Mouse (Mus musculus) heart, embryonic 16.5 days (tissue): ENCODE measurements at regions not wholly inside any gene's neighbourhood (a gene's known extent, or its start where the extent isn't known, plus 50 kb on each side); places are given as distances from the start of the nearest gene placed in this dataset.

Experiments used
- ATAC-seq: fragments of 200-750 bp; cut with Nextera tagmentation; replicated peaks from 2 replicates; pipeline ENCODE4 v1.8.0; 2017; ENCODE audit warnings: moderate number of reproducible peaks; ENCODE audit not compliant: insufficient read depth, low FRiP score; ENCODE audit errors: extremely low read depth
- H3K27ac ChIP-seq: fragments of 300-500 bp; sonication (generic); 2 replicates; pipeline ENCODE4 v1.5.1; 2014; ENCODE audit warnings: mild to moderate bottlenecking, low read length, control low read depth, moderate library complexity
- H3K27me3 ChIP-seq: fragments of 300-500 bp; sonication (generic); 2 replicates; pipeline ENCODE4 v1.6.1; 2014; ENCODE audit warnings: low read length, mixed read lengths; ENCODE audit not compliant: control insufficient read depth, insufficient read depth
- H3K36me3 ChIP-seq: fragments of 300-500 bp; sonication (generic); 2 replicates; pipeline ENCODE4 v1.6.1; 2014; ENCODE audit not compliant: control insufficient read depth, insufficient read depth
- H3K4me1 ChIP-seq: fragments of 300-500 bp; sonication (generic); 2 replicates; pipeline ENCODE4 v1.6.1; 2014; ENCODE audit warnings: low read length, mixed read lengths; ENCODE audit not compliant: control insufficient read depth, insufficient read depth
- H3K4me2 ChIP-seq: fragments of 300-500 bp; sonication (generic); 2 replicates; pipeline ENCODE4 v1.6.1; 2014; ENCODE audit warnings: low read depth, mild to moderate bottlenecking, control low read depth, low read length
- H3K4me3 ChIP-seq: fragments of 300-500 bp; sonication (generic); 2 replicates; pipeline ENCODE4 v1.5.1; 2014; ENCODE audit warnings: mild to moderate bottlenecking, control low read depth, low read length
- H3K9ac ChIP-seq: fragments of 300-500 bp; sonication (generic); 2 replicates; pipeline ENCODE4 v1.6.1; 2014; ENCODE audit warnings: low read length, control low read depth
- H3K9me3 ChIP-seq: fragments of 300-500 bp; sonication (generic); replicated peaks from 2 replicates; pipeline ENCODE4 v1.6.1; 2016; ENCODE audit warnings: low read length; ENCODE audit not compliant: control insufficient read depth
- WGBS: fragments of 180-500 bp; shearing (Covaris S2); extraction: QIAGEN DNeasy Blood & Tissue Kit; methylation state at CpG from one replicate; pipeline ENCODE4 v1.1.7; 2014; 5-methylcytosine and 5-hydroxymethylcytosine counted together

GRCm38 (mm10) chr11:79779756-79780155, 182.4 kb downstream of the Utp6 start:
- Histone ChIP-seq H3K9ac (no peak overlapping the region), H3K36me3 (no peaks in the 10 kb centered on the region), H3K9me3 (no peaks in the 10 kb centered on the region), H3K27me3 (no peaks in the 10 kb centered on the region), H3K4me2 (no peak overlapping the region), H3K4me3 (no peak overlapping the region), H3K27ac (no peak overlapping the region), H3K4me1 (peaks cover 29% of the 10 kb centered on the region)
- 59% methylated on average over 5 of the region's 5 CpGs for WGBS
- no peak for ATAC-seq

GRCm38 (mm10) chr11:79778522-79778921, 183.7 kb downstream of the Utp6 start:
- peak; percentile 62 for ATAC-seq
- Histone ChIP-seq H3K4me2 (no peak overlapping the region), H3K4me3 (no peak overlapping the region), H3K4me1 (peaks cover 42% of the 10 kb centered on the region), H3K27me3 (no peaks in the 10 kb centered on the region), H3K36me3 (no peaks in the 10 kb centered on the region), H3K27ac (peak overlapping the region; percentile 69), H3K9me3 (no peaks in the 10 kb centered on the region), H3K9ac (no peak overlapping the region)
- 43% methylated on average over 5 of the region's 5 CpGs for WGBS

- Histone ChIP-seq H3K4me3 (no peak overlapping the region), H3K4me1 (peaks cover 47% of the 10 kb centered on the region), H3K9me3 (no peaks in the 10 kb centered on the region), H3K27ac (peak overlapping the region; percentile 69), H3K9ac (no peak overlapping the region), H3K36me3 (no peaks in the 10 kb centered on the region), H3K4me2 (no peak overlapping the region), H3K27me3 (no peaks in the 10 kb centered on the region)
- WGBS = 22% methylated on average over 2 of the region's 2 CpGs
- peak; percentile 82 for ATAC-seq
Observed at GRCm38 (mm10) chr11:79777988-79778387, 184.2 kb downstream of the Utp6 start.

GRCm38 (mm10) chr11:79776577-79776976, 185.6 kb downstream of the Rab11fip4 start:
- H3K4me1 ChIP-seq = peaks cover 47% of the 10 kb centered on the region
- ATAC-seq = no peak
- no peaks in the 10 kb centered on the region for H3K27me3 ChIP-seq
- H3K4me3 ChIP-seq = no peak overlapping the region
- no peak overlapping the region for H3K4me2 ChIP-seq
- 47% methylated on average over 6 of the region's 6 CpGs for WGBS
- no peak overlapping the region for H3K27ac ChIP-seq
- H3K36me3 ChIP-seq = no peaks in the 10 kb centered on the region
- no peak overlapping the region for H3K9ac ChIP-seq
- H3K9me3 ChIP-seq = no peaks in the 10 kb centered on the region

GRCm38 (mm10) chr11:79773755-79774154, 182.7 kb downstream of the Rab11fip4 start:
- Histone ChIP-seq H3K4me3 (no peak overlapping the region), H3K9me3 (peaks cover 9% of the 10 kb centered on the region), H3K36me3 (no peaks in the 10 kb centered on the region), H3K27me3 (no peaks in the 10 kb centered on the region), H3K4me2 (no peak overlapping the region), H3K4me1 (peaks cover 40% of the 10 kb centered on the region), H3K27ac (peak overlapping the region; percentile 83), H3K9ac (no peak overlapping the region)
- ATAC-seq = peak; percentile 38; the same call in 1 of the 2 replicates
- 22% methylated on average over 1 of the region's 1 CpGs for WGBS

GRCm38 (mm10) chr11:79771431-79771830, 180.4 kb downstream of the Rab11fip4 start:
- ATAC-seq = peak; percentile 21; the same call in 1 of the 2 replicates
- H3K9me3 ChIP-seq = peaks cover 9% of the 10 kb centered on the region
- WGBS = 23% methylated on average over 3 of the region's 3 CpGs
- no peak overlapping the region for H3K4me3 ChIP-seq
- H3K36me3 ChIP-seq = no peaks in the 10 kb centered on the region
- no peak overlapping the region for H3K4me2 ChIP-seq
- H3K4me1 ChIP-seq = peaks cover 19% of the 10 kb centered on the region
- H3K27me3 ChIP-seq = no peaks in the 10 kb centered on the region
- no peak overlapping the region for H3K27ac ChIP-seq
- no peak overlapping the region for H3K9ac ChIP-seq

GRCm38 (mm10) chr11:79767111-79767510, 176.1 kb downstream of the Rab11fip4 start:
- no peak for ATAC-seq
- Histone ChIP-seq H3K9me3 (peaks cover 9% of the 10 kb centered on the region), H3K4me3 (no peak overlapping the region), H3K4me1 (no peaks in the 10 kb centered on the region), H3K36me3 (no peaks in the 10 kb centered on the region), H3K9ac (no peak overlapping the region), H3K4me2 (no peak overlapping the region), H3K27ac (no peak overlapping the region), H3K27me3 (no peaks in the 10 kb centered on the region)
- WGBS = 91% methylated on average over 5 of the region's 5 CpGs

- H3K36me3 ChIP-seq = no peaks in the 10 kb centered on the region
- ATAC-seq = no peak
- H3K27ac ChIP-seq = no peak overlapping the region
- no peak overlapping the region for H3K9ac ChIP-seq
- WGBS = 98% methylated on average over 2 of the region's 2 CpGs
- no peaks in the 10 kb centered on the region for H3K4me1 ChIP-seq
- no peak overlapping the region for H3K4me3 ChIP-seq
- H3K27me3 ChIP-seq = no peaks in the 10 kb centered on the region
- H3K9me3 ChIP-seq = peaks cover 9% of the 10 kb centered on the region
- H3K4me2 ChIP-seq = no peak overlapping the region
Observed at GRCm38 (mm10) chr11:79766036-79766435, 175.0 kb downstream of the Rab11fip4 start.

- Histone ChIP-seq H3K27me3 (no peaks in the 10 kb centered on the region), H3K4me1 (no peaks in the 10 kb centered on the region), H3K27ac (no peak overlapping the region), H3K9me3 (peaks cover 9% of the 10 kb centered on the region), H3K9ac (no peak overlapping the region), H3K4me3 (no peak overlapping the region), H3K4me2 (no peak overlapping the region), H3K36me3 (no peaks in the 10 kb centered on the region)
- WGBS = 61% methylated on average over 2 of the region's 2 CpGs
- ATAC-seq = no peak
Observed at GRCm38 (mm10) chr11:79765396-79765795, 174.4 kb downstream of the Rab11fip4 start.
